Mouse (Mus musculus) liver, postnatal 0 days (tissue): ENCODE data around the gene Wipf3.

Experiments used
- CTCF ChIP-seq: sonication (generic); IDR thresholded peaks from 2 replicates; pipeline ENCODE4 v1.5.1; 2016; ENCODE audit warnings: antibody characterized with exemption, low read depth
- EP300 ChIP-seq: IDR thresholded peaks from 2 replicates; pipeline ENCODE4 v1.6.1; 2016; ENCODE audit warnings: antibody characterized with exemption, low read depth, mild to moderate bottlenecking

DNA sequence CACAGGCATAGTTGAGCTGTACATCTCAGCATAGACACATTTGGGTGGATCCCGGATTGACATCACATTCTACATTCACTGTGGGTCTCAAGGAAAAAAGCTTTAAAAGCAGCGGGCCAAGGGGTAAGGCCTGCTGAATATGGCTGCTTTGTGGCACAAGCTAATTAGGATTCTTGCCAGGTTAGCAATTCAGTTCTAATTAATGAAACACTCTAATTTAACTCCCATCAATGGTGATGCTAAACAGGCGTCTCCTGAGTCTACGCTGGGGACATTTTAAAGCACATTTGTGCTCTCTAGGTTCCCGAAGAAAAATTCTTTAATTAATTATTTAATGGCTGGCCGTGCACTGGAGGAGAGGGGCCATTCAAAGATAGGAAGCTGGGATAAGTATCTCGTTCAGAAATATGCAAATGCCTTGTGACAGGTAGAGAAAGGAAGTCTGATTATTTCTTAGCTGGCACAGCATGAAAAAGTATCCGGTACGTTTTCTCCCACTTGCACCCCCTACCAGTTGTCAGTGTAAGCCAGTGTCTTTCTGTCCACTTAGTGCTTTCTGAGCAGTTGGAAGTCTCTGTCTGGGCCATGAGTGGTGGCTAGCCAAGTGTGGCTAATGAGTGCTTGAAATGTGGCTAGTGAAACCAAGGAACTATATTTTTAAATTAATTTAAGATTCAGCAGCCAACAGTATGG, 123.5 kb downstream of the Wipf3 start:
- TF ChIP-seq EP300, result no peak
- no peak for TF ChIP-seq CTCF
